Mouse (Mus musculus) mesoderm, embryonic 11.5 days (tissue): ENCODE measurements around the gene Plac9b.
"Not testable (repeated sequence)": the region's sequence is repeated elsewhere in the genome, so short reads cannot be mapped to it uniquely, and the experiment has no call there.

Experiments used
- DNase-seq: peaks from one replicate; pipeline ENCODE4 v3.0.0-alpha.2; 2012; ENCODE audit warnings: low read depth, low spot score

Plac9b gene

DNA sequence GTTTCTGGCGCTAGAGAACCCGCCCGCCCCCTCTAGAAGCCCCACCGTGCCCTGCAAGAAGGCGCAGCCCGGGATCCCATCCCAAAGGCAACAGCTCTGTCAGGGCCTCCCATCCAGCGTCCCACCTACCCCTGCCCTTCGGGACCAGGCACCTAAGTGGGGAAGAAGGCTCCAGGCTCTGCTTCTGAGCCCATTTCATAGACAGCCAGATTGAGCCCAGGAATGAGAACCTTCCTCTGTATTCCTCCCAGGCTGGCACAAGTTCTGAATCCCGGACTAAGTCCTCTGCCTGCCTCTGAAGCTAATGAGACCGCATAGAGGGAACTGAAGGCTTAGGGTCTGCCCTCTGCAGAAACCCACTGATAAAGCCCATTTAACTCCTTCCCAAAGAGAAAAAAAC lies at the start of gene Plac9b:
Plac9b (minus strand) TSS at position 101 of the 400 bp plus-strand sequence.
- DNase-seq, result not testable (repeated sequence)

DNA sequence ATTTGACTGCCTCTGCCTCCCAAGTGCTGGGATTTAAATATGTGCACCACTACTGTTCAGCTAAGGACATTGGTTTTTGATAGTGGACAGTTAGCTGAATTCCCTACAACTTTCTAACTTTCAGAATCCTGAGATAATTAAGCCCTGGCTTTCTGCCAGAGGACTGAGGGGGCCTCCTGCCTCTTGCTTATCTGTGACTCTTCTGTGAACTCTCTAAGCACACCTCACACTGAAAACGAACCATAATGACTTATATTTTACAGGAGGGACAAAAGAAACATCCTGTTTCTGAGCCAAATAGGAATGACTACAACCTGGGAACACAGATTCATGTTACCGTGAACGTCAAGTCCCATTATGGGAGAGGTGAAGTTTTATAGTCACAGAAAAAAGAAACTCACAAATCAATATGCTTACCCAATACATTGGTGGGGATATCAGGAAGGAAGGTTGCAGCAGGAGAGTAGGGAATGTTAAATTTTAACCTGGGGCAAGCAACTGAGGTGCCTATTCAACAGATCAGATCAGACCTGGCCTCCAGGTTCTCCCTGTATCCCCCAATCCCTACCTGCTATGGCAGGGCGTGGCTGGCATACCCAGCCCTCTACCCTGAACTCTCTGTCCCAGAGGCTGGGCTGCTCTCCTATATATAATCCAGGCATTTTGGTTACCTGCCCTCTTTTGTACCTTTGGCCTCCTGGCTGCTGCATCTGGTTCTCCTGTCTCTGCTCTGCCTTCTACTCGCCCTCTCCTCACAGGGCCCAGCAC lies 34.1 kb upstream of the Plac9b start:
- DNase-seq, result not testable (repeated sequence)

DNA sequence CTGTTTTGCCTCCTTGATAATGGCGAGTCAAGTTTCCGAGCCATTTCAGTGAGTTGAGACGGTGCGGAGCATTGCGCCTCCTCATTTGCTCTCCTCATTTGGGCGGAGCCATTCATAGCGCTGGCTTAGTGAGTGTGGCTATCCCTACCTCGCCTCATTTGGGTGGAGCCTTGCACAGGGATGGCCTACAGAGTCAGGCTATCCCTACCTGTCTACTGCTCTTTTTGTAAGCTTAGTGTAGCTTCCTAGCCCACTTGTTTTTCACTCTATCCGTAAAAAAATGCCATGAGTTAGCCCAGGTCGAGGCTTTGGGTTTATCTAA lies 24.6 kb upstream of the Plac9b start, which contains the start of gene Tmem254b:
Tmem254b (minus strand) TSS at position 116 of the 322 bp plus-strand sequence.
- DNase-seq, result not testable (repeated sequence)

DNA sequence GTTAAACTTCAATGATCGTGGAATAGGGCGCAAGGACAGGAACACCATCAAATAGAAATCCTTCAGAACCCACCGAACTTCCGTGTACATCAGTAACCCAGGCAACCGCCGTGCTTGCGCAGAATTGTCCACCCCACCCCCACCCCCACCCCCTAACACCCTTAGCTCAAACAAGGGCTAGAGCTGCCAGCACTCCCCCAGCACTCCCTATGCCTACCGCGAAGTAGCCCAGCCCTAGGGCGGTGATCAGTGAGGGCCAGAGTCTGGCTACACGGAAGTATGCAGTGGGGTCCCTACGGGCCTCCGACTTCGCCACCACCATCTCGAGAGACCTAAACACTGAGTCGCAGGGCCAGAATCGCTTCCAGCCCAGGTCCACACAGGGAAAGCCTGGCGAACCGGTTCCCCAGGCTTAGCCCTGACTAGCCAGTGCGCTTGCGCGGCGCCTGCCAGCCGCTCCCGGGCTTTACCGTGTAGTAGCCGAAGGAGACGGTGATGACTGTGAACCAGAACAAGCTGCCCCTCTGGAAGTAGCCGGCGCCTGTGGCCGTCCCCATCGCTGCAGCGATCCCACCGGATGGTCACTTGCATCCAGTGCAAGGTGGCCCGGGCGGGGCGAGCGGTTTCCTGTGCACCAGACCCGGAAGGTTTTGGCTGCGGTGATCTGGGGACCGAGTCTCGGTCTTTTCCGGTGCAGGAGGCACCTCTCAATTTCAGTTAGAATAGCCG lies 24.1 kb upstream of the Plac9b start:
- not testable (repeated sequence) for DNase-seq

DNA sequence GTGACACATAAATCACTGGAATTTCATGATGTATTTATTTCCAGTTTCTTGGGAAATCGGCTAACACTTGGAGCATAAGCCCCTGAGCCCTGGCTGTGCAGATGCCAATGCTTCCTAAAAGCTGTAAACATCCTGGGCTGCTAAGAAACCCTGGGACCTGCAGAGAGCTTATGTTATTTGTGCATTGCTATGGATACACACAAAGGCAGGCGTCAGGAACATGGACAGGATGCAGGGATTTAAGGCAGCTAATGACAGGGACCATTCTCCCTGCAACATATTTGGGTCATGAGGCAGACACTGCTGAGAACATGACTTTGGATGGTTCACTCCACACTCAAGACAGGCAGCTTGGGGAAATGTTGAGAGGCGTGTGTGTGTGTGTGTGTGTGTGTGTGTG lies 15.6 kb upstream of the Plac9b start:
- not testable (repeated sequence) for DNase-seq

DNA sequence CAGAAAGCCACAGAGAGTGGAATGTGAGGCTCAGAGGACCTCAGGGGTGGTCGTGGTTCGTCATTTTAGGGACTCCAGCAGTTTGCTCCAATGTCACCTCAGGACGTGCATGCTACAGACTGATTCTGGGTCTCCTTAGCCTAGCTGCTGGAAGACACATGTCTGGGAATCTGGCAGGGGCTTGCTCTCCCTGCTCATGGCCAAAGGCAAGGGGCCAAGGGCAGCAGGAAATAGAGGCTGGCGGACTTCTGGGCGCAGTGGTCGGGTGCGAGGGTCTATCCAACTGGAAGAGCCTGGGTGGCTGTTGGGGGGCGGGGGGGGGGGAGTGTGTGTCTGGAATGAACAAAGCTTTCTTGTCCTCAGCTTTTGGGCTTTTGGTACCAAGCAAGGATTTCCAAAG lies 6.1 kb upstream of the Plac9b start:
- DNase-seq, result not testable (repeated sequence)

DNA sequence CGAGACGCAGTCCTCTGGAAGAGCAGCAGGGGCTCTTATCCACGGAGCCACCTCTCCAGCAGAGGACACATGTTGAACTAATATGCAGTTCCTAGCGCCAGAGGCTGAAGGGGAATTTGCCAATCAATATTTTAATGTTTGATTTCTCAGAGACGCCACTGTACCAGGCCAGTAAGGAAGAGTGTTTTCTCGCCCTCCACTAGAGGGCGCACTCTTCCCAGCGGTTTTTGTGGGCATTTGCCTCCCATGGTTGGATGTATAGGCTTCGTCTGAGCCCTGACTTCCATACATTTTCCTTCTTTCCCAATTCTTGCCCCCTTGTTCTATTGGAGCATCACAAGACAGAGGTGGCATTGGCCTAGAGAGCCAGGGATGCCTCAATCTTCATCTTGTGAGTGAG lies 4.4 kb upstream of the Plac9b start:
- not testable (repeated sequence) for DNase-seq

DNA sequence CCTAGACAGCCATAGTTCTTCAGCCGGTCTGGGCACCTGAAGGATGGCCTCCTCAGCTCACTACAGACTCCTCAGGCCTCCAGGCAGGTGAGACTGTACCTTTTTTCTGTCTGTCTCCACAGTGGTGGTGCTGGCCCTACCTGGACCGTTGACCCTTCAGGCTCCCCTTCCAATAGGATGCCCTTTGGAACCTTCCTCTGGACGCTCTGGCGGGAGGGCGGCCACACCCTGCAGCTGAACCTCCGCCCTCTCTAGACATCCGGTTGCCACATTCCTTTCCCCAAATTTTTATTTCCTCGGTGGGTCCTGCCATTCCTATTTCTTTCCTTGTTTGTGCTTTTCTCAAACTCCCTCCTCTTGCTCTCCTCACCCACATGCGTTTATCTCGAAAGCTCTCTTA lies 620 bp downstream of the Plac9b start:
- DNase-seq, result not testable (repeated sequence)

DNA sequence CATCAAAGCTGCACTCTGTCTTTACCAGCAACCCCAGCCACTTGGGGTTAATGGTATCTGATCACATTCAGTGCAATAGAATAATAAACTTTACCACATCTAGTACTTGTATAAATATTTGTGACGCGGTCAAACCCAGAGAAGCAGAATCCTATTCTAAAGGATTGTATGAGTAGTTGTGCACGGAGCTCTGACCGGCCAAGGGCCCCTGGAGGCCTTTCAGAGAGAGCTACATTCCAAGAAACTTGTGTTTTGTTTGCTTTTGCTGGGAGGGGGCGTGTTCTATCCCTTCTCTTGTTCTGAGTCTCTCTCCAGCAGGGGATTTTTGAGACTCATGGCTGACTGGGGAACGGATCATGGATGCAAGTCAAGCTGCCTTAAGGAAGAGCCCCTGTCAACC lies 7.3 kb downstream of the Plac9b start:
- DNase-seq, result not testable (repeated sequence)

DNA sequence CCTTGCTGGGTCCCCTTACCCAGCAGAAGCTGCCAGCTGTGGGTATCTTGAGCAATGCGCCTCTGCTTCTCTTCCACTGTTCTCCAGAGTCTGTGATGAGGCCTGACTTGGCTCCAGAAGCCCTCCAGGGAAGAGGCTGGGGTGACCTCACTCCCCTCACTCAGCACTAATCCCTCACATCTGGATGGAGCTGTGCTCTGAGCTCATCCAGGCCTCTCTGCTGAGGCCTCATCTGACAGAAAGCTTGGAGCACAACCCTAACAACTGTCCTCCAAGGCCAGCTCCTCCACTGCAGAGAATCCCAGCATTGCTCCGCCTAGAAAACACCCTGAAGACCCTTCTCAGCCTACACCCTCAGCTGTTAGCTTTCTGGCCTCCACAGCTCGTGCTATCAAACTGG lies 8.3 kb downstream of the Plac9b start:
- not testable (repeated sequence) for DNase-seq

DNA sequence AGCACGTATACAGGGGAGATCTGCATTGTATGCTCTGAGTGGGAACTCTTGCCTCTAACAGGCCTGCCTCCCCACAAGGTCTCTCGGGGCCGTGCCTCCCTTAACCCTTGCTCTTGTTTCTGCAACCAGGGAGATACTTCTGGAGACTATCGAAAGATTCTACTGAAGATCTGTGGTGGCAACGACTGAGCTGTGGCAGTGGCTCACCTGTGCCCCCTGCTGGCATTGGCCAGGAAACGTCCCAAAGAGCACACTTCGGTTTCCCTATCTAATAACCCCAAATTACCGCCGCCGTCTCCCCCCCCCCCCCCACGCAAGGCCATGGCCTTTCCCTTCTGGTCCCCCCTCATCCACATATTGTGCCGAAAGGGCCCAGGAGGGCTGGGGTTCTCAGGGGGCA lies 17.0 kb downstream of the Plac9b start:
- DNase-seq, result not testable (repeated sequence)

DNA sequence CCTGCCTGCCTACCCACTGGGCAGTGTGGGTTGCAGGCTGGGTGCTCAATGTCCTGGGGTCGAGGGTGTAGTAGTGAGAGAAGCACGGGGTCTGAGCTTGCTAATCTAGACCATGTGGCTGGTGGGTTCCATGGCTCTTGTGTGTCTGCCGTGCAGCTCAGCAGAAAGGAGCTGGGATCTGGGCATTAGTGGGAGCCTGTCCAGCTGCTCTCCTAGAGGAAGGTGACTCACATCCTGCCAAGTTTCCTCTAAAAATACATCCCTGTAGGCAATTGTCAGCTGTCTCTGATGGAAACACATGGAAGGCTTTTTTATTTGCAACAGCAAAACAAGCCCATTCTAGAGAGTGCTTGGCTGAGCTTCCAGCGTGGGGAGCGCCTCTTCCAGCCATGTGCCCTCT lies 19.9 kb downstream of the Plac9b start:
- not testable (repeated sequence) for DNase-seq

DNA sequence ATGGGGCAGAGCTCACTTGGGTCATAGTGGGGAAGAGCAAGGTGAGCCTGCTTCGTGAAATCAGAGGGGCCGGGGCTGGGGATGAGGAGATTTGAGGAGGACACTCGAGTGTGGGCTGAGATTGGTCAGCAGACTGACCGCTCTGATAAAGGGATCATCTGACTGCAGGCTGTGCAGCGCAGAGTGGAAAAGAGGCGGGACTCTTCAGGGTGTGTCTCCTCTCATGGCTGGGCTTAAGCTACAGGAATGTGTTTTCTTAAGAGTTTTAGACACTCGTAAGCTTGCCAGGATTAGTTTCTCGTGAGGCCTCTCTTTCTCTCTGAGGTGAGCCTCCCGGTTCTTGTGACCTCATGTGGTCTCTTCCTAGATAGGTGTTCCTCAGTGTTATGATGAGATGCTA lies 21.1 kb downstream of the Plac9b start:
- not testable (repeated sequence) for DNase-seq

DNA sequence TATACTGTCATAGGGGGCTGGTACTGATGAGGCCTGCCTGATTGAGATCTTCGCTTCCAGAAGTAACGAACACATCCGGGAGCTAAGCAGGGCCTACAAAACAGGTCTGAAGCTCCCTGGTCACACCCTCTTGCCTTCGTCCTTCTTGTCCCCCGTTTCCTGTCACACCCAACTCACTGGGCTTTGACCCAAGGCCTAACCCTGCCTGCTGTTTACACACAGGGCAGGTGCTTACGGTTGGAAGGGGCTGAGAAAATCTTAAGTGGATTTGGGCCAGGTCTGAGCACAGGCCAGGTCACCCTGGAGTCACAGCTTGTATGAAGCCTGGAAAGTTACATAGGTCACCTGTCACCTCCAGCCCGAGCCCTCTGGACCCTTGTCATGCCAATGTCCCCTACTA lies 26.2 kb downstream of the Plac9b start:
- DNase-seq, result not testable (repeated sequence)

DNA sequence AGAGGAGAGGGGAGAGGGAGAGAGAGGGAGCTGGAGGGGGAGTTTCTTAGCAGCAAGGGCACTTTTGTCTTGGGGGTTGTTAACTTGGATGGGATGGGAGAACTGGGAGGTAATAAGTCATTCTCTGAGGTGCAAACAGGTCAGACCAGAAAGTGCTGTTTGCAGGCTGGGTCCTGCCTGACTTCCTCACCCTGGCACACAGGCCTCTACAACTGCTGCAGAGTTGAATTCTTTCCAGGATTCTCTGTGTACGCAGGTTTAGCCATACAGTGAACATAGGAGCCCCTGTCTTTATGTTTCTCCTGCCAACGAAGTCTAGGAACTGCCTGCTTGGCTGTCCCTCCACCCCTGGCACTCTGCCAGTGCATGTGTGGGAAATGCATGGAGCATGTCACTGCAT lies 35.2 kb downstream of the Plac9b start:
- DNase-seq, result not testable (repeated sequence)

DNA sequence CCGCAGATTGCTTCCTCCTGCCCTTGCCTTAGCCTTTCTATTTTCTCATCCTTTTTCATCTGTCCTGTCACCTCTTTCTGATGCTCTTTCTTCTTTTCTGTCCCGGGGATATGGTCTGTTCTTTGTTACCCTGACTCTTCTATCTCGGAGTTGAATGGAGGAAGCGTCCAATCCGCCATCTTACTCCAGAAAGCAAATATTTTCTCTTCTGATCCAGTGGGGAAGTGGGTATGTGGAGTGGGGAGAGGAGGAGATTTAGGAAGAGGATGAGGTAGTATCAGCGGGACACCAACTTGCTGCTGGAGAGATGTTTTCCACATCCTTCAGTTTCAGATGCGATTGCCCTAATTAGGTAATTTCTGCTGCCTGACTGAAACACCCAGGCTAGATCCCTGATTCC lies 63.2 kb downstream of the Plac9b start:
- not testable (repeated sequence) for DNase-seq

DNA sequence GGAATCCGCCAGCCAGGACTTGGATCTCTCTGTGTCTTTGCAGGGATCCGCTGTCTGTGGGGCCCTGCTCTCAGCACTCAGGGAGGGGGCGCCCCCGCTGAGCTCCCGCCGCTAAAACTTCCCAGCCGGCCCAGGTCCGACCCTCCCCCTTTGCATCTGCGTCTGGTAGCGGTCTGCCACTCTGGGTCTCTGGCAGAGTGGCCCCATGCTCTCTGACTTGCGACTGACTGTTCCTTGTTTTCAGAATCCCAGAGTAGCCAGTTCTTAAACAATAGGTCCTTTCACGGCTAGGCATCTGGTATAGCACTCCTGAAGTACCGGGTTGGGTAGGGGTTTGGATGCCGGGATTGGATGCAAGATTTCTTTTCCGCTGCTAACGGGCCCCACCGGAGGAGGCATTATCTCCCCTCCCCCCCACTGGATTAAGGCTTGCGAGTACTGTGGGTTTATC lies 63.7 kb downstream of the Plac9b start:
- not testable (repeated sequence) for DNase-seq

DNA sequence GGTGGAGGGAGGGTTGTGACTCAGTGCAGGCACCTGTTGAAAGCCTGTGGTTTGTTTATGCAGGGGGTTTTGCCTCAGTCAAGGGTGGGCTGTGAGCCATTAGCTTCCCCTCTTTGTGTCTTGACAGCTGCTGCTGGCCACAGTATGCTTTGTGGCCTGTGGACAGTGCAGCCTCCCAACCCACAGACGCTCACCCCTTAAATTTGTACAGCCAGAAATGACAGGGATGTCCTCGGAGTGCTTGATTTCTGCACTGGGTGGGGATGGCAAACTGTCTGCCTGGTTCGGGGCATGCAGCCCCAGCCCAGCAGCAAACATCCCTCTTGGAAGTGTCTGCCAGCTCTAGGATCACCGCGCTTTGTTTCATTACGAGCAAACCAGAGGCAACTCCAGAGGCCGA lies 64.1 kb downstream of the Plac9b start, which contains the start of gene Duxbl2:
Duxbl2 (plus strand) TSS at position 200 of the 400 bp plus-strand sequence.
- not testable (repeated sequence) for DNase-seq
